Mouse (Mus musculus) brain, embryonic 14.5 days (tissue): ENCODE results near the gene Tgfb3.

Experiments used
- CTCF ChIP-seq: fragments of 200-500 bp; IDR thresholded peaks from 2 replicates; pipeline ENCODE4 v1.5.1; 2012; ENCODE audit warnings: inconsistent platforms, mild to moderate bottlenecking, moderate library complexity, borderline replicate concordance; ENCODE audit not compliant: insufficient read depth, insufficient read length; ENCODE audit errors: extremely low read depth
- POLR2A ChIP-seq: fragments of 200-500 bp; IDR thresholded peaks from 2 replicates; pipeline ENCODE4 v1.6.1; 2012; ENCODE audit warnings: mild to moderate bottlenecking, inconsistent platforms, borderline replicate concordance; ENCODE audit not compliant: poor library complexity, insufficient read depth, insufficient read length, severe bottlenecking; ENCODE audit errors: extremely low read depth

GRCm38 (mm10) chr12:86110637-86111036 lies 31.8 kb upstream of the Tgfb3 start:
- TF ChIP-seq CTCF (peak; percentile 42; the same call in 1 of the 2 replicates), POLR2A (no peak)
